Mouse (Mus musculus): ENCODE measurements around the gene Golga4. TPM values are rescaled to one million over a fixed set of nuclear protein-coding genes. Genes with fewer than 3 reads are reported as not detected.

Gene Golga4
- polyA plus RNA-seq, 1 experiment = 19.4 TPM

GRCm38 (mm10) chr9:118488138-118488895, 17.8 kb upstream of the Golga4 start:
- H3K4me3 ChIP-seq (ENCODE audit: control insufficient read depth, insufficient read depth, low read length) = peak overlapping the region; percentile 4

DNA sequence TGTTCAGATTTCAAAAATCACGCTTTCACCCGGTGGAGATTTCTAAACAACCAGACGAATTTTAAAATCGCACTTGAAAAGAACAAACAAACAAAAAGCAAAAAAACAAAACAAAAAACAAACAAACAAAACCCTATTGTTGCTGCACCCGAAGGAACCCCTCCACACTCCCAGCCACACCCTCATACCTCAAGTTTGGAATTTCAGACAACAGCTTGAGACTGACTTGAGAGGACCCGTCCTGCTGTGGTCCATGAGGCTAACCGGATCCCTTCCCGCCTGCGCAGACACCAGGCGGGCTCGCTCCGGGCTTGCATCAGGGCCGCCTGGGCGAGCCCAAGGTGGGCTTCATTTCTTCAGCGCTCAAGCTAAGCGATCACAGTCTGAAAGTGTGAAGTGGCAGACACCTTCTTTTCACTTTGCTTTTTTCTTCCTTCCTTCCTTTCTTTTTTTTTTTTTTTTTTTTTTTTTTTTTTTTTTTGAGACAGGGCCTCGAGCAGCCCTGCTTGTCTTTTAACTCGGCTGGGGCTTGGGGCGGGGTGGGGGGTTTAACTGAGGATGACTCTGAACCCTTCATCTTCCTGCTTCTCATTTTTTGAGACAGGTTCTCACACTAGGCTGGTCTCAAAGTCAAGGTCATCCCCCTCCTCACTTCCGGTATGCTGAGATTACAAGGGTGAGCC, 17.0 kb upstream of the Golga4 start:
- Histone ChIP-seq H3K27ac (ENCODE audit: control insufficient read depth, insufficient read depth, low read length) (no peak overlapping the region), H3K36me3 (ENCODE audit: control insufficient read depth, insufficient read depth, low read length) (no peaks in the 10 kb centered on the region), H3K4me1 (replicated peaks; ENCODE audit: control insufficient read depth, insufficient read depth, low read length) (peaks cover 11% of the 10 kb centered on the region), H3K27me3 (ENCODE audit: control insufficient read depth, insufficient read depth, low read length) (peaks cover 13% of the 10 kb centered on the region), H3K4me3 (ENCODE audit: control insufficient read depth, insufficient read depth, low read length) (peak overlapping the region; percentile 21)
- TF ChIP-seq CTCF (IDR thresholded peaks at IDR 0.05; ENCODE audit: borderline replicate concordance, control insufficient read depth, extremely low read depth, insufficient read depth, low read length, poor library complexity) (no peak), POLR2A (IDR thresholded peaks at IDR 0.05; ENCODE audit: control insufficient read depth, extremely low read depth, insufficient read depth, low read length, poor library complexity) (no peak)
- WGBS = 2% methylated on average over 20 of the region's 20 CpGs
- no peak for DNase-seq

More at GRCm38 (mm10) chr9:118488138-118488895, 17.8 kb upstream of the Golga4 start:
- peak; percentile 54; the same call in 1 of the 2 replicates for TF ChIP-seq CTCF (IDR thresholded peaks at IDR 0.05; ENCODE audit: borderline replicate concordance, control insufficient read depth, extremely low read depth, insufficient read depth, low read length, poor library complexity)
- no peak for TF ChIP-seq POLR2A (IDR thresholded peaks at IDR 0.05; ENCODE audit: control insufficient read depth, extremely low read depth, insufficient read depth, low read length, poor library complexity)
- WGBS = 1% methylated on average over 28 of the region's 28 CpGs
- H3K27me3 ChIP-seq (ENCODE audit: control insufficient read depth, insufficient read depth, low read length) = peaks cover 13% of the 10 kb centered on the region
- DNase-seq = peak; percentile 38
- peaks cover 11% of the 10 kb centered on the region for H3K4me1 ChIP-seq (replicated peaks; ENCODE audit: control insufficient read depth, insufficient read depth, low read length)
- H3K36me3 ChIP-seq (ENCODE audit: control insufficient read depth, insufficient read depth, low read length) = no peaks in the 10 kb centered on the region
- H3K27ac ChIP-seq (ENCODE audit: control insufficient read depth, insufficient read depth, low read length) = no peak overlapping the region

GRCm38 (mm10) chr9:118489579-118490019, 16.5 kb upstream of the Golga4 start:
- peaks cover 11% of the 10 kb centered on the region for H3K4me1 ChIP-seq (replicated peaks; ENCODE audit: control insufficient read depth, insufficient read depth, low read length)
- H3K36me3 ChIP-seq (ENCODE audit: control insufficient read depth, insufficient read depth, low read length) = no peaks in the 10 kb centered on the region
- peak overlapping the region; percentile 21; the same call in 1 of the 2 replicates for H3K4me3 ChIP-seq (ENCODE audit: control insufficient read depth, insufficient read depth, low read length)
- peak; percentile 76 for DNase-seq
- WGBS = 1% methylated on average over 16 of the region's 16 CpGs
- H3K27me3 ChIP-seq (ENCODE audit: control insufficient read depth, insufficient read depth, low read length) = peaks cover 13% of the 10 kb centered on the region
- peak; percentile 86 for TF ChIP-seq CTCF (IDR thresholded peaks at IDR 0.05; ENCODE audit: borderline replicate concordance, control insufficient read depth, extremely low read depth, insufficient read depth, low read length, poor library complexity)
- TF ChIP-seq POLR2A (IDR thresholded peaks at IDR 0.05; ENCODE audit: control insufficient read depth, extremely low read depth, insufficient read depth, low read length, poor library complexity) = no peak
- no peak overlapping the region for H3K27ac ChIP-seq (ENCODE audit: control insufficient read depth, insufficient read depth, low read length)

DNA sequence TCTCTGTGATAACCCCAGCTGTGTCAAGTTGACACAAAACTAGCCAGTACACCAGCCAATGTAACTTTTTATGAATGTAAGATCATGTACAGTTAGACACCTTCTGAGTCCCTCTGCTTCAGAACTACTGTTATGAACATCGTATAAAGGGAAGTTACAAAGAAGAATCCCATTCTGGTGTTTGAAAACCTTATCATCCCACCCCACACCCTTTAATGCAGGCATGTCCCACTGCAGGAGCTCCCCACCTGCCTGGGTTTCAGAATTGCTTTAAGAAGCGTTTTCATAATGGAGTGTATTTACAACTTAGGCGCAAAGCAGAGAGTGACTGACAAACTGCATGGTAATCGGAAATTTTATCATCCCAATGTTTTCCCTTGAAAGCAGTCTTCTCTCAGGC, 14.9 kb upstream of the Golga4 start:
- Histone ChIP-seq H3K4me3 (ENCODE audit: control insufficient read depth, insufficient read depth, low read length) (no peak overlapping the region), H3K36me3 (ENCODE audit: control insufficient read depth, insufficient read depth, low read length) (no peaks in the 10 kb centered on the region), H3K27ac (ENCODE audit: control insufficient read depth, insufficient read depth, low read length) (no peak overlapping the region), H3K4me1 (replicated peaks; ENCODE audit: control insufficient read depth, insufficient read depth, low read length) (peaks cover 11% of the 10 kb centered on the region), H3K27me3 (ENCODE audit: control insufficient read depth, insufficient read depth, low read length) (peaks cover 13% of the 10 kb centered on the region)
- WGBS = 74% methylated on average over 4 of the region's 4 CpGs
- TF ChIP-seq CTCF (IDR thresholded peaks at IDR 0.05; ENCODE audit: borderline replicate concordance, control insufficient read depth, extremely low read depth, insufficient read depth, low read length, poor library complexity) = no peak
- no peak for TF ChIP-seq POLR2A (IDR thresholded peaks at IDR 0.05; ENCODE audit: control insufficient read depth, extremely low read depth, insufficient read depth, low read length, poor library complexity)
- DNase-seq = no peak

GRCm38 (mm10) chr9:118492932-118493698, 13.0 kb upstream of the Golga4 start:
- Histone ChIP-seq H3K4me3 (ENCODE audit: control insufficient read depth, insufficient read depth, low read length) (no peak overlapping the region), H3K27me3 (ENCODE audit: control insufficient read depth, insufficient read depth, low read length) (peaks cover under 1% of the 10 kb centered on the region; the same call in 1 of the 2 replicates), H3K4me1 (replicated peaks; ENCODE audit: control insufficient read depth, insufficient read depth, low read length) (peaks cover 7% of the 10 kb centered on the region), H3K27ac (ENCODE audit: control insufficient read depth, insufficient read depth, low read length) (no peak overlapping the region), H3K36me3 (ENCODE audit: control insufficient read depth, insufficient read depth, low read length) (no peaks in the 10 kb centered on the region)
- WGBS = 87% methylated on average over 8 of the region's 8 CpGs
- no peak for DNase-seq
- no peak for TF ChIP-seq POLR2A (IDR thresholded peaks at IDR 0.05; ENCODE audit: control insufficient read depth, extremely low read depth, insufficient read depth, low read length, poor library complexity)
- TF ChIP-seq CTCF (IDR thresholded peaks at IDR 0.05; ENCODE audit: borderline replicate concordance, control insufficient read depth, extremely low read depth, insufficient read depth, low read length, poor library complexity) = no peak

DNA sequence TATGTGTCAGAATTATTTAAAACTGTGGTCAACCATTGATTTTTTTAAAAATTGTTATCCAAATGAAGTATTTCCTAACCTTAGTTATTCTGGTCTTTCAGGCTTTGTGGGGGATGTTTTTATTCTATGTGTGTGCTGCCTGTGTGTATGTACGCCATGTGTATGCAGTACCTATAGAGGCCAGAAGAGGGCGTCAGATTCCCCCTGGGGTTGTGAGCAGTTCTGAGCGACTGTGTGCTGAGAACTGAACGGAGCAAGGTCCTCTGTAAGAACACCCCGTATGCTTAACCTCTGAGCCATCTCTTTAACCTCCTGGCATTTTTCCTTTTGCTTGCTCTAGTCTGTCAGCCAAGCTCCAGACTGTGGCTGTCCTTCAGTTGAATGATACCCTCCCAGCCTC, 12.0 kb upstream of the Golga4 start:
- Histone ChIP-seq H3K36me3 (ENCODE audit: control insufficient read depth, insufficient read depth, low read length) (no peaks in the 10 kb centered on the region), H3K4me3 (ENCODE audit: control insufficient read depth, insufficient read depth, low read length) (no peak overlapping the region), H3K27me3 (ENCODE audit: control insufficient read depth, insufficient read depth, low read length) (no peaks in the 10 kb centered on the region), H3K4me1 (replicated peaks; ENCODE audit: control insufficient read depth, insufficient read depth, low read length) (peaks cover 3% of the 10 kb centered on the region), H3K27ac (ENCODE audit: control insufficient read depth, insufficient read depth, low read length) (no peak overlapping the region)
- TF ChIP-seq POLR2A (IDR thresholded peaks at IDR 0.05; ENCODE audit: control insufficient read depth, extremely low read depth, insufficient read depth, low read length, poor library complexity) (no peak), CTCF (IDR thresholded peaks at IDR 0.05; ENCODE audit: borderline replicate concordance, control insufficient read depth, extremely low read depth, insufficient read depth, low read length, poor library complexity) (no peak)
- DNase-seq = no peak
- WGBS = 93% methylated on average over 5 of the region's 5 CpGs
